Mouse (Mus musculus) spleen, postnatal 36 days (tissue): ENCODE results near the gene Sos2.
A peak's percentile ranks its signal among the peaks of the same experiment; 100 is the strongest.
"Not testable (repeated sequence)": the region's sequence is repeated elsewhere in the genome, so short reads cannot be mapped to it uniquely, and the experiment has no call there.

Experiments used
- DNase-seq, 2 experiments: peaks; one replicate each; pipeline ENCODE4 v3.0.0; 2022; ENCODE audit warnings: low spot score in 2 of 2, mixed read lengths in 1 of 2

Sos2 gene

DNA sequence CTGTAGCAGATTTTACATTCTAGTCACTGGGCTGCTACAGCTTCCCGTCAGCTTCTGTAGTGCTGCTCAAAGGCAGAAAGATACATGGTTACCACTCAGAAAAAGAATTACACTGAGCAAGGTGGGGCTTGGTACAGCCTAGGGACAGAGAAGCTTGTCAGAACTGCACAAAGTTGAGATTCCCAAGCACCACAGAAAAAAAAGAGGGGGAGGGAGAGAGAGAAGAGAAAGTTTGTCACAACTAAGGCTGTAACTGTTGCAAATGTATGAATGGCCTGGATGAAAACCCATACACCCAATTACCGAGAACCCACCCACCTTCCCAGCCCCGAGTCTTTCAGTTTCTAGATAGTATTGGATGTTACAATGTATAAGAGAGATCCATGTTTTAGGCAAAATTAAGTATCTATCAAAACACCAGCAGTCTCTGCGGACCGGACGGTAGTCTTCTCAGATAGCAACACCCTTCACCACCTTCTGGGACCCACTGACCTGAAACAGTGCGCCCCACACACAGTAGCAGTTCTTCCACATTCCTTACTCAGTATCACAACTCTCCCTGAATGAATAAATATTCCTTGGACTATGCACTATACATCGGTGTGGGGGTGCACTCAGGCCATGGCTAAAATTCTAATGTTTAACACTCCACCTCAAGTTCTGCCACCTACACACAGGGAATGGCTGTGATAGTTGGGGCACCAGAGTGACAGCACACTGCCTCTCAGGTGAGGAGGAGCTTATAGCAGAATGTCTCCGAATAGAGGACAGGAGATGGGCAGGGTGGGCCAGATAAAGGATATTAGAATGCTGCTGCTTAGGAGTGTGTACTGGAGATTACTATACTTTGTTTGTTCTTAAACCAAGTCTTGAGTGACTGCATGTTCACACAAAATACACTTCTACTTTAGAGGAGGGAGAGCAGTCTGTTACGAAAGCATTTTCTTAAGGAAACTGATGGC lies 6.8 kb downstream of the Sos2 start:
- DNase-seq, result no peak

DNA sequence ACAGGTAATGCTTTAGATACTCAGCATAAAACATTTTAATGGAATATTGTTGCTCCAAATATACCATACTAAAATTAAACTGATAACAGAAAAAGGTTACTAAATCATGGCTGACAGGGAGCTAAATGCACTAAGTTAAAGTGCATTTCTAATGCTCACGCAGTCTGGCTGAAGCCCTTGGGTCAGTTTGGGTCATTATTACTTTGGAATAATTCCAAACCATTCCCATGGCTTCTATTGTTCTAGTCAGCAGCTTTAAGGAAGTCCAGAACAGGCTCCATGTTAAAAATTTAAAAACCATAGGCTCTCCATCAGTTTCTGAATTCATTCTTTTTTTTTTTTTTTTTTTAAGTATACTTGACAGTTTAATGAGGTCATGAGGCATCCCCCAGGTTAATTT lies 7.5 kb downstream of the Sos2 start:
- no peak for DNase-seq

DNA sequence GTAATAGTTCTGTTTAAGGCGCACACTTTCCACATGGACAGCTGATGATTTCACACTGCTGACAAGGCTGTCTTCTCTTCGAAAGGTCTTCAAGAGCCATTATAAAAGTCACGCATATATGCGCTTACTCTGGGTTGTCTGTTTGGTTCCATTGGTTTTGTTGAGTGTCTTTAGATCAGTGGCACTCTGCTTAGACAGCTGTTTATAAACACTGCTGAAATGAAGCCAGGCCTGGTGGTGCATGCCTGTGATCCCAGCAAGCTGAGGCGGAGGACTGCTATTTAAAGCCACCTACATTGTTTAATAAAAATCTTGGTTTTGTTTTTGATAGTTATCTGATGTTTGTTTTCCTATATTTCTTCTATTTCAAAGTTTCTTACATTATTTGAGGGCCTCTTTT lies 14.9 kb downstream of the Sos2 start:
- no peak for DNase-seq

DNA sequence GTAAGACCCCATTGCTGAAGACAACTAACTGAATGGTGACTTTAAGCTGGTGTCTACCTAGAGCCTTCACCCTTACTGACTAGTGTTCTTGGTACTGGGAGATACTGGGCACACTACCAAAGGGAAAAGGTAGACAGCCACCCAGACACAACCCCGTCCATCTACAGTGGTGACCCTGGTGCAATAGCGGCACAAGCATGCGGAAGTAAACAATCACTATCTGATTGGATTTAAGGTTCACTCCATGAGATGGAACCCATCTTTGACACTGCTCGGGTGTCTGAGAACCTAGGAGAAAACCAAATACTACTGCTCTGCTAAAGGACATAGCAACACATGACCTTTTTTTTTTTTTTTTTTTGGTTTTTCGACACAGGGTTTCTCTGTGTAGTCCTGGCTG lies 20.0 kb downstream of the Sos2 start:
- DNase-seq, result no peak

DNA sequence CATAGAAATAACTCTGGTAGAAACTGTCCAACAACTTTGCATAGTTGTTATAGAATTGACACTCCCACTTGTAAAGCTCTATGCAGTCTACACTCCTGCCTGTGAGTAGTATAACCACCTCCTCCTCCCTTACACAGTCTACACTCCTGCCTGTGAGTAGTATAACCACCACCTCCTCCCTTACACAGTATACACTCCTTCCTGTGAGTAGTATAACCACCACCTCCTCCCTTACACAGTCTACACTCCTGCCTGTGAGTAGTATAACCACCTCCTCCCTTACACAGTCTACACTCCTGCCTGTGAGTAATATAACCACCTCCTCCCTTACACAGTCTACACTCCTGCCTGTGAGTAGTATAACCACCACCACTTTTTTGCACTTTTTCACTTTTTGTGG lies 27.7 kb downstream of the Sos2 start:
- not testable (repeated sequence) for DNase-seq

GRCm38 (mm10) chr12:69649511-69649910 lies 32.1 kb downstream of the Sos2 start:
- DNase-seq, result no peak

DNA sequence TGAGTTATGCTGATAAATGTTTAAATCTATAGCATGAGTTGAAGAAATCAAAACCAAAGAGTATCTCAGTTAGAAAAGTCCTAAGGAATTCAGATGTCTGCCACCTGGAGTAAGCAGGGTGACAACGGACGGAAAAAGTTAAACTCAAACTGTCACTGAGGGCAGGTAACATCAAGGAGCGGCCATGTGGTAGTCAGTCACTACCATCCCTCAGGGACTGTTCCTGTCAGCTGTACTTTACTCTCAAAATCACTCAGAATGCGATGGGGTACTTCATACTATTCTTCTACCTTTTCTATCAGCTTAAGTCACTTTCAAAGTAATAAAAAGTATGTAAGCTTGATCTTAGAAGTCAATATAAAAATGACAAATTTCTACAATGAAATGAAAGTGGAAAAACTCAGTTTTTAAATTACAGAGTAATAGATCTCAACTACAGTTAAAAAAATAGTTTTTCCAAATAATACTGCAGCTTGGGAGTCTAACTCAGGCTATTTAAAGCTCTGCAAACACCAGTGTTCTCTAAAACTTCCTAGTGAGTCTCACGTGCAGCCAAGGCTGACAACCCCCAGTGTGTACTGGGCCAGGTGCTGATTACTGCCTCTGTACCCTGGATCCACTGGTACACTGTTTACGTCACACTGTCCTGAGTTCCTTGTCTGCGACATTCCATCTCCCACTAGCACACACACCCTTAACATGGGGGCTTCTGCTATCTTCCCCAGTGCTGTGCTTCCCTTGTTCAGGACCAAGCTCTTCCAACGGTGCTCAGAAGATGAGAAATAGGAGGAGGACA lies 35.6 kb downstream of the Sos2 start:
- DNase-seq, result no peak

DNA sequence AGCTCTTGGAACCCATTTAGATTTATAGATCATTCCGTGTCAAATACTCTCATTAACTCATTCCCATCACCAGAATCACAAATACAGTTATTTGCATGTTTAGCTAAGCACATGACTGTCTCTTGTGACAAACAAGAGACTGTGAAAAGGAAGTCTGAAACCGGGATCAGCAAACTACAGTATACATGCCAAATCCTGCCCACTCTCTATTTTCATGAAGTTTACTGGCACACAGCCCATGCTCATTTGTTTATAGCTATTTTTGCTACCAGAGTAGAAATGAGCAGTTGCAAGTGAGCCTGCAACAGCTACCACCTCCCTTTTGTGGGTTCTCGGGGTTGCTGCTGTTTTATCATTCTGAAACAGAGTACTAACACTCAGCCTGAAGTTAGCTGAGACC lies 36.8 kb downstream of the Sos2 start:
- DNase-seq, result no peak

- no peak for DNase-seq
Measured at GRCm38 (mm10) chr12:69642877-69643276, 38.8 kb downstream of the Sos2 start.

DNA sequence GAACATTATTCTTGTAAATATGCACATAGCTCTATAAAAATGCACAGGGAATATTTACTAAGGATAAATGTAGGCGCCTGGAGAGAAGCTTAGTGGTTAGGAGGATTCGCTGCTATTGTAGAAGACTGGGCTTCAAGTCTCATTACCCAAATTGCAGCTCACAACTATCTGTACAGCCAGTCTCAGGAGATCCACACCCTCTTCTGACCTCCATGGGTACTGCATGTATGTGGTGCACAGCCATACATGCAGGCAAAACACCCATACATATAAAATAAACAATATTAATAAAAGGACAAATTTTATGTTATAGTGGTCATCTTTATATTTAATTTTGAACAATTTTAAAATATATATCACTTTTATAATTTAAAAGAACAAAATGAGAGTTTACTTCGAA lies 46.9 kb downstream of the Sos2 start:
- DNase-seq, result peak; percentile 48 to 52

GRCm38 (mm10) chr12:69618590-69618989 lies 63.1 kb downstream of the Sos2 start:
- DNase-seq, result not testable (repeated sequence)

- no peak for DNase-seq
Measured at GRCm38 (mm10) chr12:69604367-69604766, 77.3 kb downstream of the Sos2 start.

DNA sequence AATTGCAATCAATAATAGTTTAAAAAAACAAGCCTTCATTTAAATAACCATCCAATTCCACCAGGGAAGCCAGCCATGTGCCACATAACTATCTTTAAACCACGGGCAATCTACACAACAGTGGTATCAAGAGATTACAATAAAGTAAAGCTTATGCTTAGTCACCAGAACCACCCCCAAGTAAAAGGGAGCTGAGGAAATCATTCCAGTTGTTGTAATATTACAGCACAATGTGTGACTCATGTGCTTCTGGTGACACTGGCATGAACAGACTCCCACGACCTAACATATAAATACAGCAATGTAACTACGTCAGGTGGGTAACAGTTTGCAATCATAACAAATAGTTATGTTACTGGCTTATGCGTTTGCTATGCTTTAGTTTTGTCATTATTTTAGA lies 84.2 kb downstream of the Sos2 start:
- no peak for DNase-seq

GRCm38 (mm10) chr12:69593130-69593529 lies 88.5 kb downstream of the Sos2 start:
- DNase-seq, result no peak

- no peak for DNase-seq
Measured at GRCm38 (mm10) chr12:69583270-69583629, 98.4 kb downstream of the Sos2 start.

DNA sequence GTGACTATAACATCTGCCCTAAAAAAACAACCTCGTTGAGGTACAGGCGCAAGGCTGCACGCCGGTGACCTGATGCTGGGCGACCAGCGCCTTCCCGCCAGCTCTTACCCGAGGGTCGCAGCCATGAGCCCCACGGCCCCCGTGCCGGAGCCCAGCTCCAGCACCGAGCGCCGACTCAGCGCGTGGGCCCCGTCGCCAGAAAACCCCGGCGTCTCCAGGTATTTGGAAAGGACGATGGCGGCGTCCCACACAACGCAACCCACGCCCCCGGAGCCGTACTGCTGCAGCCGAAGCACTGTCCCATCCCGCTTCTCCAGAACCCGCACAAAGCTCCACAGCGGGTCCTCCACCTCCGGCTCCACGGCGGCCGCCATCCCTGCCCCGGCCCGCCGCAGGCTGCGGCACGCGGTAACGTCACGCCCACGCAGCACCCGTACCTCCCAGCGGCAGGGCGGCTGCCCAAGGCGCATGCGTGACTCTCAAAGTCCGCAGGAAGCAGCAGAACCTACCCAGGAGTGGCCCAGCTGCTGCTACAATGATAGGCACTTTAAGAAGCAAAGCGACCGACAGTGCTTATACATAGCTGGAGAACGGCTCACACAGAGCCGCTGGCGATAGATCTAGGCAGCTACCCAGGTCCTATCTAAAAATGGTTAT lies 98.9 kb downstream of the Sos2 start, which contains the start of gene Vcpkmt:
Vcpkmt (minus strand) TSS at position 416 of the 657 bp plus-strand sequence.
- peak; percentile 90 to 91 for DNase-seq

DNA sequence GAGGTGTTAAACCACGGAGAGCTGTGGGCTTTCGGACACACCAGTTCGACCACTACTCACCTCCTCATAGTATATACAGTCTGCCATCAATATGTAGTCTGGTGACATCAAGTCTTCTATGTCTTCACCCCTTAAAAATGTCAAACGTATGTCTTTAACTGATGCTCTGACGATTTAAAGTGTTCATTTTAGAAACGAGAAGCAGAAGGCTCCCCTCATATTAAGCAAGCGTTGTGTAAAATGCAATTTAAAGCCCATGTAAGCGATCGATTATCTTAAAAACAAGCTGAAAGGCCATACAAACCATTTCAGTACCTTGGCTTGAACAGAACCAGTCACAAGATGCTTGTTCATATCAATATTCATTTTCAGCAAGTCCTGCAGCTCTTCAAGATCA lies 99.4 kb downstream of the Sos2 start:
- DNase-seq, result no peak

DNA sequence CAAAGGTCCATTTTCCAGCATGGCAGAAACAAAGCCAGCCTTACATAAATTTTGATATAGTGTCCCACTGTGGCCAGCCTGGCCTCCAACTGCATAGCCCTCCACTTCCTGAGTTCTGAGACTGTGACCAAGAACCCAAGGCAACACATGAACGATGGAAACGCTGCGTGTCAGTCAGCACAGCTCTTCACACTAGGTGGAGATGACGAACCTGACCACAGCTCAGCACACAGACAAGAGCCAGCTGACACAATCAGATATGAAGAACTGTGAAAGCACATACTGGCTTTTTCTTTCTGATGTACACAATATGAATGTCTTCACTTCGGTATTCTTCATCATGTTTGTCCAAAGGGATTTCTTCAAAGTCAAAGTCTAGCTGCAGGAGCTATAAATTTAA lies 102.0 kb downstream of the Sos2 start:
- no peak for DNase-seq

DNA sequence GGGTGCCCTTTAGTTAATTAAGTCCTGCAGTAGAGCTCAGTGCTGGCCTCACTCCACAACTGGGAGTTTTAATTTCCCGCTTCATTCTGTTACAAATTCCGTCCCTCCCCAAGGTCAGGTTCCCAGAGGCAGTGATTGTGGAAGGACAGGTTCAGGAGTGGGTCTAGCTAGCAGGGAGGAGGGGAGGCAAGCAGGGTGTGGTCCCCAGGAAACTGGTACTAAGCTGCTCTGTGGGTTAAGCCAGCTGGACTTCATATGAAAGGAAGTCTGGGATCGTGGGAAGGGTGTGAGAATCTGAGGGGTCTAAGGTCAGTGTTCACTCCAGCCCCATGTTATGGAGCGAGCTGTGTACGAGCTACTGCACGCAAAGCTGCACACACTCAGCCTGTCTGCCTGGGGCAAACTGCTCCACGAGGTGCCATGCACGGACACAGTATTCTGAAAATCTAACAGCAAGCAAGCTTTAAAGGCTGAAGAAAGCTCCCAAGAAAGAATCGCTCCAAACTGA lies 105.5 kb downstream of the Sos2 start:
- no peak for DNase-seq

- peak; percentile 71 to 79 for DNase-seq
Measured at GRCm38 (mm10) chr12:69573916-69574881, 107.5 kb downstream of the Sos2 start.

DNA sequence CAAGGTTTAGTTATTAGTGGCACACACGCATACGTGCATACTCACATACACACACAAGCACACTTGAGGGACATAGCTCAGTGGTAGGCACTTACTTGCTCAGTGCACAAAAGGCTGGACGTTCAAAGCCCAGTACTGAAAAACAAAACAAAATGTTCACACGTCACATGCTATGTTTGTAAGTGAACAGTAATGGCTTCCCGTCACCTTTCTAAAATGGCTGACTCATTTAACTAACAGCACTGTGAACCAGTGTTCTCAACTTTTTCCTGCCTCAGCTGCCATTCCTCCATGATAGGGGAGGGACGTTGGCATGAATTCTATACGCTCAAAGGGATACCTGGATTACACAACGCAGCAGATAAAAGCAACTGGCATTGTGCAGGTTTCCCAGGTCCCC lies 108.4 kb downstream of the Sos2 start:
- no peak for DNase-seq
